Mouse (Mus musculus): ENCODE data around the gene Vps18.

The Vps18 gene

GRCm38 (mm10) chr2:119288270-119288882 is at the start of gene Vps18:
Vps18 (plus strand) TSS chr2:119288740.
- DNase-seq, result peak; percentile 98

- DNase-seq, result no peak
These were observed 48.3 kb upstream of the Vps18 start for GRCm38 (mm10) chr2:119240075-119240818.

DNA sequence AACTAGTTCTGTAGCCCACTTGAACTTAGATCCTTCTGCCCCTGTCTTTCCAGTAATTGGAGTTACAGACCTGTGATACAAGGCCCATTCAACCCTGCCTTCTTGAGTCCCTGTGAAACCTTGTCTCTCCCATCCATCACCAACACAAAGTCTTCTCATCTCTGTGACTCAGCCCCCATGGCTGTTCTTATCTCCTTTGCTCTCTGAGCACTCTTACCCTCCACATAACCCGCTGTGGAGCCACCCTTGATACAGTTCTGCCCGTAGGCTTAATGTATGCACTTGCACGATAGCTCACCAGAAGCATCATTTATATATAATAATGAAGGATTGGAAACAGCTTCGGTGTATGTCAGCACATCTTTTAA is 47.7 kb upstream of the Vps18 start:
- DNase-seq, result no peak

- no peak for DNase-seq
These were observed 46.0 kb upstream of the Vps18 start for GRCm38 (mm10) chr2:119242548-119242947.

- no peak for DNase-seq
These were observed 43.3 kb upstream of the Vps18 start for GRCm38 (mm10) chr2:119245246-119245645.

DNA sequence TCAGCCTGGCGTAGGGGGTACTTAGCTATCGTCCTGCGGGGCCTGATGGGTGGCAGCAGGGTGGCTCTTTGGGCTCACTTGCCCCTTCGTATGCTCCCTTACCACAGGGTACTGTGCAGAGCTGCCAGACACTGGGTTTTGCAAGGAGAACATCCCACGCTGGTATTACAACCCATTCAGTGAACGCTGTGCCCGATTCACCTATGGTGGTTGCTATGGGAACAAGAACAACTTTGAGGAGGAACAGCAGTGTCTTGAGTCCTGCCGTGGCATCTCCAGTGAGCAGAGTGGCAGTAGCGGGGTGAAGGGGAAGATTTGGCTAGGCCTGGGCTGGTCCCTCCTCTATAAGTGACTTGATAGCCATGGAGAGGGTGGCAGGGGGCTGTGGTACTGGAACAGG is 40.6 kb upstream of the Vps18 start:
- DNase-seq, result no peak

GRCm38 (mm10) chr2:119249592-119250061 is 38.9 kb upstream of the Vps18 start:
- no peak for DNase-seq

DNA sequence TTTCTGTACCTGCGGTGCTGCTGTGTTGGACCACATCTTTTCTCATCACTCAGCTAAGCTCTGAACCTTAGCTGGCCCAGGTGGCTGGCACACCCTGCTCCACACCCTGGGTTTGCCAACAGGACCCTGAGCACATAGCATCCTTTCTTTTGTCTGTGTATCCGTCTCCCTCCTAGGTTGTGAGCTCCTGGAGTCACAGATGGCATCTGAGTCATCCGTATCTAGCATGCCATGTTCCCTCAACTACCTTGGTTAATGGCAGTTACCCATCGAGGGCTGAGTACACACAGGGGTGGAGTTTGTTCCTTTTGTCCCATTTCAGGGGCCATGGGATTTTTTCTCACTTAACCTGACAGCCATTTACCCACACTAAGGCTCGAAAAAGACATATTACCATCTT is 38.2 kb upstream of the Vps18 start:
- DNase-seq, result no peak

GRCm38 (mm10) chr2:119250826-119251478 is 37.6 kb upstream of the Vps18 start:
- peak; percentile 92 for DNase-seq

DNA sequence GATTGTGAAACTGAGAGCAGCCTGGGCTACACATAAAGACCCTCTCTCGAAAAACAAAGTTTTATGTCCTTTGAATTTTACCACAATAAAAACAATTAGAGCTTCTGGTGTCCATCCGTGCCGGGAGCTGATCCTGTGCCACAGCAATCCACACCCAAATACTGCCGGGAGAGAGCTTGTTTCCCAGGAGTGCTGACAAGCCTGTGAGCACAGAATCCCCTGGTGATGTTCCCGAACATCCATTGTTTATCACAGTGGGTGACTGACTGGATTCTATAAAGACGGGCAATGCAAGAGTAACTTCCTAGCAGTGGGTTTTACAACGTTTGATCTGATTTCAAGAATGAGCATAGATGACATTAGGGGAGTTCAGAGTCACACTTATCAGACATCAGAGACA is 33.6 kb upstream of the Vps18 start:
- DNase-seq, result no peak

DNA sequence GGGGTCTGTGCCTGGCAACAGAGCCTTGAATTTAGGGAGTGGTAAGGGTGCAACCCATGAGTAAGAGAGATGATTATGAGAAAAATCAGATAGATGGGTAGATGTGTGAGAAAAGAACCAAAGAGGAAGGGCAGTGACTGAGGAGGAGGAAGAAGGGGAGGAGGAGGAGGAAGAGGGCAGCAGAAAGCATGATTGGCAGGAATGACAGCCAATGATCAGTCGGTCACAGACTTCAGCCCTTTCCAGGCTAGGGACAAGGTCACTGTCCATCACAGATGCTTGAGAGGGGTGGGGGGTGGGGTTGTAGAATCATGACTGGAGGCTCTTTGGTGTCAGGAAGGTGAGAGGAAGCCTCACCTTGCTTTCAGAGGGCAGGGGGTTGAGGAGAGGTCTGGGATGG is 28.0 kb upstream of the Vps18 start:
- DNase-seq, result no peak

DNA sequence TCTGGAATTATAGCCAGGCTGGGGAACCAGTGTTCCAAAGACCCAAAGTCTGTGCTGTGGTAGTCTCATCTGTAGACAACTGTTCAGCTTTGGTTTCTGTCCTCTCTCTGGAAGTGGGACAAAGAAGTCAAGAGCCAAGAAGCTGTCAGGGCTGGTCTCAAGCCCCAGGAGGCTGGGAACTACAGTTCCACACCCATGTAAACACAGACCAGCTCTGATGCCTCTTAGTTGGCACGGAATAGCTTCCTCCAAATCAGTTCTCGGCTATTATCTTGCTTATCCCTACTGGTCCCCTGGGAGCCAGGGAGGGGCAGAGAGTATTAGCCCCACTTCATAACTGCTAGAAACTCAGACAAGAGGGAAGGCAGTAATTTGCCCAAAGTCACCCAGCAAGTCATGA is 27.2 kb upstream of the Vps18 start:
- DNase-seq, result no peak

- DNase-seq, result no peak
These were observed 25.6 kb upstream of the Vps18 start for GRCm38 (mm10) chr2:119262978-119263377.

GRCm38 (mm10) chr2:119263813-119264212 is 24.7 kb upstream of the Vps18 start:
- no peak for DNase-seq

GRCm38 (mm10) chr2:119270286-119270642 is 18.3 kb upstream of the Vps18 start:
- DNase-seq, result peak; percentile 22

- peak; percentile 89 for DNase-seq
These were observed 17.8 kb upstream of the Vps18 start, which contains the start of gene Rhov for GRCm38 (mm10) chr2:119270643-119271331. Rhov (minus strand) TSS chr2:119271272.

DNA sequence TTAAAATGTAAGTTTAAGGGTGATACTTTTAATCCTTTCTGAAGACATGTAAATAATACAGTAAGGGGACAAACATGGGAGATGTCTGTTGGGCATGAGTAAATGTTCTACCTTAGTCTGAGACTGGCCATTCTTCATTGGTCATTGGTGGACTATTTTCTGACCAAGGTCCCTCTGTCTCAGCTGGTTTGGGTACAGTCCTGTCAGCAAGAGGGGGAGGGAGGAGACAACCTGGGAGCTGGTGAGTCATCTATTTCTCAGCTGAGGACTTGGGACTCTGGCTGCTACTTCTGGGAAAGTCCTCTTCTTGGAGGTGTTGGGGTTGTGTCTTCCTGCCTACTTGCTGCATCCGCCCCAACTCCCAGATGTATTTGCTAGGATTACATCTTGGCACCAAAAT is 14.4 kb upstream of the Vps18 start:
- no peak for DNase-seq

DNA sequence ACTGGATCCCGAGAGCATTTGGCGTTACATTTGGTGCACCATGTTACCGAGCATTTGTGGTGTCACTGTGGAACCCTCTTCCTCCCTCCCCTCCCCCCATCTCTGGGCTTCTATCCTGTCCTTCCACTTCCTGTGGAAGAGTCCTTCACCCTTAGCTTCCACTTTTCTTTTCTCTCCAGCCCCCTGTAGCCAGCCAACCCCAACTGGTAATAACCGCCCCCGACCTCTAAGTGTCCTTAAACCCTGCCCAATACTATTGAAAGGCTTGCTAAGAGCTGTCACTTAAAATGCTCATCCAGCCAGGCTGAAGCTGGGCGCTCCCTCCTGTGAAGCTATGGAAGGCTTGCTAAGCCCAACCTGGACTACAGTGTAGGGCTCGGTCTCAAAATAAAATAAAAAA is 11.6 kb upstream of the Vps18 start:
- DNase-seq, result no peak

GRCm38 (mm10) chr2:119277810-119278209 is 10.7 kb upstream of the Vps18 start:
- DNase-seq, result no peak

DNA sequence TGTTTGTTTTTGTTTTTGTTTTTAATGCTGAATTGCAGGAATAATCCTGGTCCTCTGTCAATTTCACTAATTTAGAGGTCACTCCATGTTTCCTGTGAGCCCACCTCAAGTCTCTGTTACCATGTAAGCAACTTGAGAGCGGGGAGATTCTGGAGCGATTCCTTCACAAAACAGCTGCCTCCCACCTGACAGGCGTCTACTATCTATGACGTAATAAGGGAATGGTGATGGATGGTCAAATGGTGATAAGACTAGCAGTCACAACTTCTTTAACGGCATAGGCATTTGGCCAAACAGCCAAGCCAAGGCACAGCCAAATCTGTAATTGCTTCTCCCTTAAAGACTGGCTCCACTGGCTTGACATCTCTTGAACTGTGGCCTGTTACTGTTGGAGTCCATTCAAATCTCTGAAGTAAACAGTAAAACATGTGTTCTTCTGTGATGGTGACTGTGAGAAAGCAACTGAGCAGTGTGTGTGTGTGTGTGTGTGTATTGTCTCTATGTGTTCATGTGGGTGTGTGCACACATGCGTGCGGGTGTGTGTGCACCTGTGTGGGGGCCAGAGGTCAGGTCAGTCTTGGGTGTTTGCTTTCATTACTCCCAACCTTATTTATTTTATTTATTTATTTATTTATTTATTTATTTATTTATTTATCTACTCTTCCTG is 6.5 kb upstream of the Vps18 start:
- DNase-seq, result no peak

- peak; percentile 49 for DNase-seq
These were observed 1.2 kb upstream of the Vps18 start for GRCm38 (mm10) chr2:119287372-119287771.

DNA sequence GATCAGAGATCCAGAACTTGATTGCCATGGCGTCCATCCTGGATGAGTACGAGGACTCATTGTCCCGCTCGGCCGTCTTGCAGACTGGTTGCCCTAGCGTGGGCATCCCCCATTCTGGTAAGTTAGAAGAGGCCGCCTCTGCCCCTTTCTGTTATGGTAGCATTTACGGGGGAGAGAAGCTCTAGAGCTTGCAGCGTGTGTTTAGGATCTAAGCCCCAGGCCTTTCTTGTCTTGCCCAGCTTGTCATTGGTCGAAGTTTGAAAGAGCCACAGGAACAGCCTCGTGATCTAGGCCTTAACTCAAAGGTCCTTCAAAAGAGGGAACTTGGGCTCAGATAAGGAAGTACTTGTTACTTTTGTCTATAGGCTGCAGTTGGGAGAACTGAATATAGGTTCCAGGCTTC is 475 bp downstream of the Vps18 start:
- no peak for DNase-seq

- peak; percentile 52 for DNase-seq
These were observed 3.7 kb downstream of the Vps18 start for GRCm38 (mm10) chr2:119292281-119292680.
